Mouse (Mus musculus): ENCODE results near the gene Tmsb15l.

GRCm38 (mm10) chrX:137019310-137019709, 42.6 kb upstream of the Tmsb15l start:
- no peak for TF ChIP-seq CTCF (IDR thresholded peaks at IDR 0.05; ENCODE audit: extremely low read depth, insufficient read length, insufficient replicate concordance, low read depth, low read length)
- TF ChIP-seq POLR2A (IDR thresholded peaks at IDR 0.05; ENCODE audit: low read depth, low read length): no peak

Measured in small intestine, adult 2 months (tissue).